Mouse (Mus musculus) intestine, embryonic 14.5 days (tissue): Measurements from ENCODE around the gene Lig4. TPM values are rescaled to one million over a fixed set of nuclear protein-coding genes. Genes with fewer than 3 reads are reported as not detected.
A peak's percentile ranks its signal among the peaks of the same experiment; 100 is the strongest.

Experiments used
- ATAC-seq: fragments of 200-750 bp; cut with Nextera tagmentation; replicated peaks from 2 replicates; pipeline ENCODE4 v1.8.0; 2017; ENCODE audit warnings: low read depth, moderate number of reproducible peaks, moderate TSS enrichment, moderate library complexity; ENCODE audit not compliant: low FRiP score, low TSS enrichment
- DNase-seq: peaks from one replicate; pipeline ENCODE4 v3.0.0-alpha.2; 2018; ENCODE audit warnings: low spot score
- H3K27ac ChIP-seq: fragments of 300-500 bp; sonication (generic); 2 replicates; pipeline ENCODE4 v1.5.1; 2014; ENCODE audit warnings: low read depth, mild to moderate bottlenecking, control low read depth
- H3K27me3 ChIP-seq: fragments of 300-500 bp; sonication (generic); replicated peaks from 2 replicates; pipeline ENCODE4 v1.6.1; 2014; ENCODE audit warnings: low read length, control low read depth; ENCODE audit not compliant: control insufficient read depth, insufficient read depth
- H3K36me3 ChIP-seq: fragments of 300-500 bp; sonication (generic); 2 replicates; pipeline ENCODE4 v1.6.1; 2014; ENCODE audit warnings: low read length, control low read depth; ENCODE audit not compliant: control insufficient read depth, insufficient read depth
- H3K4me1 ChIP-seq: fragments of 300-500 bp; sonication (generic); replicated peaks from 2 replicates; pipeline ENCODE4 v1.6.1; 2014; ENCODE audit warnings: low read length, control low read depth, mixed read lengths; ENCODE audit not compliant: control insufficient read depth, insufficient read depth
- H3K4me2 ChIP-seq: fragments of 300-500 bp; sonication (generic); 2 replicates; pipeline ENCODE4 v1.6.1; 2014; ENCODE audit warnings: low read length
- H3K4me3 ChIP-seq: fragments of 300-500 bp; sonication (generic); 2 replicates; pipeline ENCODE4 v1.5.1; 2014; ENCODE audit warnings: low read depth, low read length, control low read depth, mixed read lengths
- H3K9ac ChIP-seq: fragments of 300-500 bp; sonication (generic); 2 replicates; pipeline ENCODE4 v1.6.1; 2014; ENCODE audit warnings: mild to moderate bottlenecking, low read length
- H3K9me3 ChIP-seq: fragments of 300-500 bp; sonication (generic); 2 replicates; pipeline ENCODE4 v1.6.1; 2016; ENCODE audit warnings: low read length, control low read depth; ENCODE audit not compliant: control insufficient read depth
- WGBS: fragments of 180-500 bp; shearing (Covaris S2); extraction: QIAGEN DNeasy Blood & Tissue Kit; methylation state at CpG from one replicate; pipeline ENCODE4 v1.1.7; 2014; 5-methylcytosine and 5-hydroxymethylcytosine counted together
- polyA plus RNA-seq: library from polyadenylated mRNA; unstranded; fragments of >200 nt; fragmentation: Nextera tagmentation; extraction: Ambion mirVana; gene quantifications from 2 replicates; pipeline ENCODE4 v1.2.1, GENCODE M21; 2014

The Lig4 gene
- 4.4 and 6.5 TPM in 2 replicates for polyA plus RNA-seq

DNA sequence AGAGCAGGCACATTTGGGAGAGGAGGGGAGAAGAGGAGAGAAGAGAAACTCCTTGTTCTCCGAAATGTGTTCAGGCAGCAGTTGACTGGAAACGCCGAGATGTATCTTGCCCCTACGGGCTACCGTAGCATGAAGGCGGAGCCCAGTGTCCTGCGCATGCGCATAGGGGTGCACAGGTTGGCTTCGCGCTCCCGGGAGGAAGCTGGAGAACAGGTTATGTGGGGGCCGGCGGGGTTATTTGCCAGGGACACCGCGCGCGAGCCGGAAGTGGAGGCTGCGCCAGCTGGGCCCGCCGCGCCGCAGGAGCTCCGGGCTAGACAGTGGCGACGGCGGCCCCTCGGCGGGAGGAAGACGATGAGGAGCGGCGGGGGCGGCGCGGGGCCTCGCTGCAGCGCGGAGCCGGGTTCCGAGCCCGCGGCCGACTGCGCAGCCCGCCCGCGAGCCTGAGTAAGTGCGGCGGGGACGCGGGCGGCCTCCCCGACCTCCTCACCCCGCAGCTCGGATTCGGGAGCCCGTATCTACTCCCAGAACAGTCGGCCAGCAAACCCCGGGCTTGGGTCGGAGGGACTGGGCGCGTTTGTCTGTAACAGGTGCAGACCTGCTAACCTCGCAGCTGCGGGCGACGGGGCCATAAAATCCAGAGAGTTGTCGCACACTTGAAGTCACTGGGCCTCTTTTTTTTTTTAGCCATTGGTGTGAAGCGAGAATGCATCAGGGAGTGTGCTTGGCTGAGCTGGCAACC is at the start of gene Lig4, which contains the start of gene Abhd13:
Gene Lig4 (minus strand): TSS at position 114 of the 742 bp plus-strand sequence.
Gene Abhd13 (plus strand): TSS at position 135 of the 742 bp plus-strand sequence.
- Histone ChIP-seq H3K36me3 (peaks cover 8% of the 10 kb centered on the region), H3K9me3 (no peaks in the 10 kb centered on the region), H3K4me2 (peak within 1 kb of the TSS; percentile 74), H3K4me3 (peak within 1 kb of the TSS; percentile 95), H3K27ac (peak within 1 kb of the TSS; percentile 79), H3K4me1 (peaks cover 29% of the 10 kb centered on the region), H3K27me3 (no peaks in the 10 kb centered on the region), H3K9ac (peak within 1 kb of the TSS; percentile 91)
- under 1% methylated on average over 68 of the region's 68 CpGs for WGBS
- peak; percentile 99 for DNase-seq
- peak; percentile 82 for ATAC-seq

DNA sequence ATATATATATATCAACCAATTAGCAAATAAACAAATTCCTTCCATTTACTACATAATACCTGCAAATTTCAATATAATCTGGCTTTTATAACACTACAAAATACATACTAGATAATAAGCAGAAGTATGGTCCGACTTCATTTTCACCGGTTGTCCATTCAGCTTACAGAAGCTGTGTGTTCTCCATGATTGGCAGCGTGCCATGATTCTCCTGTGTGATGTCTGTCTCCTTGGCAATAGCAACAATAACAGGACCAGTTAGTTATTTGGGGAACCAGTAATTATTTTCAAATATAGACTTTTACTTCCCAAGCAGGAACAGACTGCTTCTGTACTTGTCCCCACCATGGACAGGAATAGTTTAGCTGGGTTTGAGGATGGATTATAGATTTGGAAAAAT is 39.7 kb upstream of the Lig4 start:
- peak overlapping the region; percentile 77; the same call in 1 of the 2 replicates for H3K27ac ChIP-seq

GRCm38 (mm10) chr8:10016252-10016651 is 38.8 kb upstream of the Lig4 start:
- Histone ChIP-seq H3K36me3 (no peaks in the 10 kb centered on the region), H3K9me3 (no peaks in the 10 kb centered on the region), H3K4me3 (no peak overlapping the region), H3K4me2 (no peak overlapping the region), H3K27me3 (no peaks in the 10 kb centered on the region), H3K4me1 (peaks cover 5% of the 10 kb centered on the region; the same call in 1 of the 2 replicates), H3K9ac (no peak overlapping the region), H3K27ac (no peak overlapping the region)
- WGBS: 85% methylated on average over 1 of the region's 1 CpGs
- no peak for ATAC-seq
- peak; percentile 13 for DNase-seq

More for the DNA sequence above, 39.7 kb upstream of the Lig4 start:
- no peak for ATAC-seq
- Histone ChIP-seq H3K4me2 (no peak overlapping the region), H3K27me3 (no peaks in the 10 kb centered on the region), H3K9ac (no peak overlapping the region), H3K4me3 (no peak overlapping the region), H3K9me3 (no peaks in the 10 kb centered on the region), H3K36me3 (no peaks in the 10 kb centered on the region), H3K4me1 (peaks cover 5% of the 10 kb centered on the region; the same call in 1 of the 2 replicates)
- DNase-seq: peak; percentile 44
- WGBS: 49% methylated on average over 3 of the region's 3 CpGs

DNA sequence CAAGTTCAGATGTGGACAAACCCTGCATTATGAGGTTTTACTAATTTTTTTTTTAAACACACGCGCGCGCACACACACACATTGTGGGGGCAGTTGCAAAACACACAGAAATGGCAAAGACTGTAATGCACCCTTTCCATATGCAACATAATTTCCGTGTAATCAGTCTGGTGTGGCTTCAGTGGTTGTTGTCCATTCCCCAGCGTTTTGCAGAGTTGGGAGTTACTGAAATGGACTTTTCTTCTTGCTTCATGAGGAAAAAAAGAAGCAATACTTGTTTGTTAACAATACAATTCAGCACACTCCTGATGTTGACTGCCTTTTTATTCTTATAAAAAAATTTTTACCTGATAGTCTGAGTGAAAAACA is 30.2 kb upstream of the Lig4 start:
- H3K4me3 ChIP-seq: peak overlapping the region; percentile 25
- DNase-seq: no peak
- no peak overlapping the region for H3K9ac ChIP-seq
- H3K4me2 ChIP-seq: peak overlapping the region; percentile 72
- ATAC-seq: no peak
- H3K27ac ChIP-seq: no peak overlapping the region
- H3K36me3 ChIP-seq: no peaks in the 10 kb centered on the region
- H3K9me3 ChIP-seq: no peaks in the 10 kb centered on the region
- peaks cover 8% of the 10 kb centered on the region for H3K4me1 ChIP-seq
- 38% methylated on average over 6 of the region's 6 CpGs for WGBS
- no peaks in the 10 kb centered on the region for H3K27me3 ChIP-seq

GRCm38 (mm10) chr8:10006986-10007659 is 29.6 kb upstream of the Lig4 start:
- DNase-seq (peak; percentile 70), ATAC-seq (0 out of 2 replicates have a peak, but pooled peaks have one; percentile 37)
- no peak overlapping the region for H3K9ac ChIP-seq
- H3K4me2 ChIP-seq: peak overlapping the region; percentile 72
- peak overlapping the region; percentile 25 for H3K4me3 ChIP-seq
- 5% methylated on average over 29 of the region's 29 CpGs for WGBS
- H3K4me1 ChIP-seq: peaks cover 8% of the 10 kb centered on the region
- H3K9me3 ChIP-seq: no peaks in the 10 kb centered on the region
- no peak overlapping the region for H3K27ac ChIP-seq
- no peaks in the 10 kb centered on the region for H3K36me3 ChIP-seq
- H3K27me3 ChIP-seq: no peaks in the 10 kb centered on the region

- Histone ChIP-seq H3K36me3 (no peaks in the 10 kb centered on the region), H3K27me3 (no peaks in the 10 kb centered on the region), H3K4me2 (peak within 1 kb of the TSS; percentile 72), H3K4me1 (peaks cover 8% of the 10 kb centered on the region), H3K9me3 (no peaks in the 10 kb centered on the region), H3K27ac (no peak within 1 kb of the TSS), H3K4me3 (peak within 1 kb of the TSS; percentile 25), H3K9ac (no peak within 1 kb of the TSS)
- DNase-seq: peak; percentile 53
- 52% methylated on average over 16 of the region's 16 CpGs for WGBS
- peak; percentile 77 for ATAC-seq
Measured at GRCm38 (mm10) chr8:10006156-10006985, 28.9 kb upstream of the Lig4 start, which contains the start of gene Tnfsf13b. Tnfsf13b (plus strand) TSS chr8:10006467.

GRCm38 (mm10) chr8:10004115-10004514 is 26.6 kb upstream of the Lig4 start:
- H3K4me2 ChIP-seq: no peak overlapping the region
- H3K36me3 ChIP-seq: no peaks in the 10 kb centered on the region
- DNase-seq (no peak), ATAC-seq (no peak)
- no peaks in the 10 kb centered on the region for H3K27me3 ChIP-seq
- no peak overlapping the region for H3K4me3 ChIP-seq
- no peaks in the 10 kb centered on the region for H3K9me3 ChIP-seq
- peaks cover 8% of the 10 kb centered on the region for H3K4me1 ChIP-seq
- WGBS: 79% methylated on average over 7 of the region's 7 CpGs
- no peak overlapping the region for H3K27ac ChIP-seq
- no peak overlapping the region for H3K9ac ChIP-seq

- Histone ChIP-seq H3K27ac (no peak overlapping the region), H3K4me3 (no peak overlapping the region), H3K27me3 (no peaks in the 10 kb centered on the region), H3K9me3 (no peaks in the 10 kb centered on the region), H3K36me3 (0 out of 2 replicates have a peak, but pooled peaks cover 5% of the 10 kb centered on the region), H3K9ac (no peak overlapping the region), H3K4me1 (peaks cover 27% of the 10 kb centered on the region), H3K4me2 (no peak overlapping the region)
- DNase-seq (no peak), ATAC-seq (no peak)
Measured at GRCm38 (mm10) chr8:9980188-9980587, 2.7 kb upstream of the Lig4 start.
